Mouse (Mus musculus) central nervous system, embryonic 14 days (tissue): ENCODE data around the gene Tas2r117. TPM values are rescaled to one million over a fixed set of nuclear protein-coding genes. Genes with fewer than 3 reads are reported as not detected.

Experiments
- polyA plus RNA-seq: library from polyadenylated mRNA; depleted of rRNA; stranded (reverse); fragments of >200 nt; gene quantifications from 2 replicates; pipeline ENCODE4 v1.2.3, GENCODE M21; 2012; rRNA removed

Gene Tas2r117
- not detected in 2 replicates for polyA plus RNA-seq

GRCm38 (mm10) chr6:132802518-132802917, at the start of gene Tas2r117:
Tas2r117 (plus strand) TSS chr6:132802818.

DNA sequence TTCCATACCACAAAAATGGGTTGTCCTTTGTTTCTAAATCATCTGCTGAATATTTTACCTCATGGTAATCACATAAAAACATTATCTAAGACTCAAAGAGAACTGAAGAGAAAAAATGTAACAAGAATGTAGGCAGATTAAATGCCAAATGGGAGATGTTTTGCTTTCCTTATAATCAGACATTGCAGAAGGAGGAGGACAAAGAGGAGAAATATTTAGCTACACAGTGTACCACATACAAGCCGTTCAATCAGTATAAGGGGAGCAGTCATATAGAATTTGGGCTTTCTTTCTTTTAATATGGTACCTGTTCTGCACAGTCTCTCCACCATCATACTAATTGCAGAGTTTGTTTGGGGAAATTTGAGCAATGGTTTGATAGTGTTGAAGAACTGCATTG, 48.2 kb upstream of the Tas2r117 start, which contains the start of gene Tas2r124:
TSS of gene Tas2r124 (plus strand) at position 301 of the 400 bp plus-strand sequence.

DNA sequence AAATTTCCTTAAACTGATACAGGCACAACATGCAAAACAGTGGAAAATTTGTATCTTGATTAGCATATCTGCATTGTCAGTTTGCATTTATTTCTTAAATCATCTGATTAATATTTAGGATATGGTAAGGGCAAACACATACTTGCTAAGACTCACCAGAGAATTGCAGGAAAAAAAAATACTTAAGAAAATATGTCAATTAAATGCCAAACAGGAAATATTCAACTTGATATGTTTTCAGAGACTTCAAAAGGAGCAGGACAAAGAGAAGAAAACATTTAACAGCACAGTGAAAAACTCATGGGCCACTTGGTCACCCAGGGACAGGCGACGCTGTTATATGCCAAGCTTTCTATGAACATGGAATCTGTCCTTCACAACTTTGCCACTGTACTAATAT, 40.8 kb upstream of the Tas2r117 start, which contains the start of gene Tas2r102:
TSS of gene Tas2r102 (plus strand) at position 301 of the 400 bp plus-strand sequence.

GRCm38 (mm10) chr6:132778062-132778461, 24.6 kb upstream of the Tas2r117 start, which contains the start of gene Tas2r136:
Tas2r136 (minus strand) TSS chr6:132778162.

DNA sequence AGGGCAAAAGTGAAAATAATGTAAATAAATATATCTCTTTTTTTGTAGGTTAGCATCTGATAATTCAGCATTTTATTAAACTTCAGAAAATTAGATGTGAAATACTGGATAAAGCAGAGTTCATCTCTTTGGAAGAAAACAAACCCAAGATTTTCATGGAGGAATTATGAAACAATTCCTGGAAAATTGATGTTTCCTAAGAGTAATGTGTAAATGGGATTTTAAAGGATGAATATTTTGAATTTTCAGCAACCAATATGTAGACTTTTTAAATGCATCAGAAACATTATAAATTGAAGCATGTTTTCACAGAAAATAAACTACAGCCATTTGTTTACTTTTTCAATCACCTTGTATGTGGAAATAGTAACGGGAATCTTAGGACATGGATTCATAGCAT, 44.2 kb downstream of the Tas2r117 start, which contains the start of gene Tas2r123:
TSS of gene Tas2r123 (plus strand) at position 301 of the 400 bp plus-strand sequence.

Other genes with a start within 250 kb of the Tas2r117 start
- not detected in 2 replicates for gene Prh1, start 233.0 kb upstream of the Tas2r117 start, polyA plus RNA-seq
- not detected in 2 replicates for gene Prp2, start 206.9 kb upstream of the Tas2r117 start, polyA plus RNA-seq
- gene A630073D07Rik, start 151.3 kb upstream of the Tas2r117 start, polyA plus RNA-seq: not detected in 2 replicates
- gene Tas2r120, start 145.9 kb upstream of the Tas2r117 start, polyA plus RNA-seq: not detected in 2 replicates
- not detected in 2 replicates for gene Tas2r121, start 101.8 kb upstream of the Tas2r117 start, polyA plus RNA-seq
- not detected in 2 replicates for gene Tas2r122, start 90.9 kb upstream of the Tas2r117 start, polyA plus RNA-seq
- gene Tas2r115, start 64.8 kb upstream of the Tas2r117 start, polyA plus RNA-seq: not detected in 2 replicates
- not detected in 2 replicates for gene Tas2r124, start 48.1 kb upstream of the Tas2r117 start, polyA plus RNA-seq
- gene Tas2r102, start 40.7 kb upstream of the Tas2r117 start, polyA plus RNA-seq: not detected in 2 replicates
- not detected in 2 replicates for gene Tas2r136, start 24.7 kb upstream of the Tas2r117 start, polyA plus RNA-seq
- gene Tas2r123, start 44.3 kb downstream of the Tas2r117 start, polyA plus RNA-seq: not detected in 2 replicates
- not detected in 2 replicates for gene Tas2r116, start 52.6 kb downstream of the Tas2r117 start, polyA plus RNA-seq
- gene Tas2r110, start 65.2 kb downstream of the Tas2r117 start, polyA plus RNA-seq: not detected in 2 replicates
- not detected in 2 replicates for gene Tas2r113, start 90.2 kb downstream of the Tas2r117 start, polyA plus RNA-seq
- gene Tas2r125, start 106.8 kb downstream of the Tas2r117 start, polyA plus RNA-seq: not detected in 2 replicates
- gene Tas2r129, start 148.3 kb downstream of the Tas2r117 start, polyA plus RNA-seq: not detected in 2 replicates
- not detected in 2 replicates for gene Tas2r131, start 155.1 kb downstream of the Tas2r117 start, polyA plus RNA-seq
- gene Tas2r109, start 178.1 kb downstream of the Tas2r117 start, polyA plus RNA-seq: not detected in 2 replicates
- gene Tas2r103, start 234.3 kb downstream of the Tas2r117 start, polyA plus RNA-seq: not detected in 2 replicates